15 mouse cellular contexts compared by ENCODE assay signal in genomic region chr11:50501352-50501751, GRCm38 (mm10).
A peak's percentile ranks its signal among the peaks of the same experiment; 100 is the strongest.
DNase-seq lines count a peak whose midpoint lies in the region; ATAC-seq and TF ChIP-seq lines count a peak whose summit lies in the region.
"Had no signal": no experiment of that assay in that cellular context is flagged by ENCODE, and none has a peak within 500 bp of the region (broad histone marks: within the 10 kb centered on the region; RNA-seq: fewer than 3 reads in every experiment).

No protein-coding gene starts in this region.

- ATAC-seq in lung, postnatal 0 days = peak; percentile 44; the same call in 1 of the 2 replicates

- no peak overlapping the region for H3K27ac ChIP-seq in lung, postnatal 0 days (ENCODE audit: low read length)
- H3K27ac ChIP-seq: embryonic facial prominence, embryonic 15.5 days; kidney, embryonic 15.5 days; limb, embryonic 10.5 days; liver, embryonic 13.5 days had no signal

- no peak for TF ChIP-seq EP300 in lung, postnatal 0 days (IDR thresholded peaks at IDR 0.05)

- TF ChIP-seq CTCF in lung, postnatal 0 days (IDR thresholded peaks at IDR 0.05) = peak; percentile 43

- intact Hi-C loops in heart, postnatal 10 days (cut with DNase I) = no loop called here

- H3K4me2 ChIP-seq in lung, postnatal 0 days (replicated peaks; ENCODE audit: low read depth, low read length) = no peak overlapping the region
- H3K4me2 ChIP-seq: embryonic facial prominence, embryonic 15.5 days; kidney, embryonic 15.5 days; liver, embryonic 13.5 days had no signal

- no peaks in the 10 kb centered on the region for H3K36me3 ChIP-seq in lung, postnatal 0 days (ENCODE audit: insufficient read depth, low read length)
- H3K36me3 ChIP-seq: embryonic facial prominence, embryonic 15.5 days; kidney, embryonic 15.5 days; limb, embryonic 10.5 days; liver, embryonic 13.5 days had no signal

- H3K9ac ChIP-seq in lung, postnatal 0 days (replicated peaks; ENCODE audit: low read depth) = no peak overlapping the region
- H3K9ac ChIP-seq: embryonic facial prominence, embryonic 15.5 days; kidney, embryonic 15.5 days; liver, embryonic 13.5 days had no signal

- no peak overlapping the region for H3K4me3 ChIP-seq in lung, postnatal 0 days (ENCODE audit: low read depth, low read length)
- H3K4me3 ChIP-seq: embryonic facial prominence, embryonic 15.5 days; kidney, embryonic 15.5 days; limb, embryonic 10.5 days; liver, embryonic 13.5 days; megakaryocyte, embryonic 14.5 days had no signal

- no peaks in the 10 kb centered on the region for H3K27me3 ChIP-seq in lung, postnatal 0 days (replicated peaks; ENCODE audit: insufficient read depth, low read length)
- H3K27me3 ChIP-seq: embryonic facial prominence, embryonic 15.5 days; kidney, embryonic 15.5 days; liver, embryonic 13.5 days had no signal

- no peaks in the 10 kb centered on the region for H3K9me3 ChIP-seq in lung, postnatal 0 days (ENCODE audit: low read length)
- H3K9me3 ChIP-seq: embryonic facial prominence, embryonic 15.5 days; kidney, embryonic 15.5 days; limb, embryonic 10.5 days; liver, embryonic 13.5 days; megakaryocyte, embryonic 14.5 days had no signal

- H3K4me1 ChIP-seq in lung, postnatal 0 days (ENCODE audit: insufficient read depth, low read depth, low read length) = no peaks in the 10 kb centered on the region
- H3K4me1 ChIP-seq: embryonic facial prominence, embryonic 15.5 days; kidney, embryonic 15.5 days; limb, embryonic 10.5 days; liver, embryonic 13.5 days; megakaryocyte, embryonic 14.5 days had no signal

- DNase-seq in layer of hippocampus, adult 11-12 months (ENCODE audit: low spot score) = peak; percentile 38
- no peak for DNase-seq in layer of hippocampus, postnatal 36 days
- DNase-seq in adrenal gland, adult 8-10 months = peak; percentile 26
- DNase-seq in adrenal gland, postnatal 10 days = peak; percentile 31
- peak; percentile 48 for DNase-seq in lung, postnatal 0 days (ENCODE audit: low spot score)
- no peak for DNase-seq in retina, postnatal 1 day
- DNase-seq in heart, postnatal 10 days = no peak
- DNase-seq: cerebellum, adult 9-10 months; heart, adult 18-20 months; liver, embryonic 13.5 days; thymus, postnatal 25 days had no signal

- WGBS in lung, postnatal 0 days = 34% methylated on average over 12 of the region's 12 CpGs

Comparison
In these comparisons a context has a peak if more than half of its experiments do, and no peak if none do; other contexts are left out.
1. DNase-seq: peak in layer of hippocampus, adult 11-12 months (single experiment), adrenal gland, adult 8-10 months (single experiment), adrenal gland, postnatal 10 days (single experiment) and lung, postnatal 0 days (single experiment); none in layer of hippocampus, postnatal 36 days (0 of 2), retina, postnatal 1 day (single experiment) and heart, postnatal 10 days (0 of 2).